Mouse (Mus musculus): ENCODE measurements around the gene Myoc. TPM values are rescaled to one million over a fixed set of nuclear protein-coding genes. Genes with fewer than 3 reads are reported as not detected.
A peak's percentile ranks its signal among the peaks of the same experiment; 100 is the strongest.
"Not testable (repeated sequence)": the region's sequence is repeated elsewhere in the genome, so short reads cannot be mapped to it uniquely, and the experiment has no call there.

The Myoc gene
- total RNA-seq (2015) (not detected in 2 replicates), total RNA-seq (2017) (not detected in 2 replicates)

DNA sequence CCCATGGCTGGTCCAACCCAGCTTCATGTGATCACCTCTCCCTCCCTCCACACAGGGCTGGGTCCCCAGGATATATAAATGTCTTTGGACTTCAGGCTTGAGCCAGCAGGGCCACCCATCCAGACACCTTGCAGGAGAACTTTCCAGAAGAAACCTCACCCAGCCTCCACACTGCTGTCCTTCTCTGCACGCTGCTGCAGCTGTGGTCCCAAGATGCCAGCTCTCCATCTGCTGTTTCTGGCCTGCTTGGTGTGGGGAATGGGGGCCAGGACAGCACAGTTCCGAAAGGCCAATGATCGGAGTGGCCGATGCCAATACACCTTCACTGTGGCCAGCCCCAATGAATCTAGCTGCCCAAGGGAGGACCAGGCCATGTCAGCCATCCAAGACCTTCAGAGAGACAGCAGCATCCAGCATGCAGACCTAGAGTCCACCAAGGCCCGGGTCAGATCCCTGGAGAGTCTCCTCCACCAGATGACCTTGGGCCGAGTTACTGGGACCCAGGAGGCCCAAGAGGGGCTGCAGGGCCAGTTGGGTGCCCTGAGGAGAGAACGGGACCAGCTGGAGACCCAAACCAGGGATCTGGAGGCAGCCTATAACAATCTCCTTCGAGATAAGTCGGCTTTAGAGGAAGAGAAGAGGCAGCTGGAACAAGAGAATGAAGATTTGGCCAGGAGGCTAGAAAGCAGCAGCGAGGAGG lies at the start of gene Myoc:
Gene Myoc (plus strand): TSS at position 105 of the 700 bp plus-strand sequence.
- no peak for ATAC-seq (ENCODE audit: poor library complexity, severe bottlenecking)

DNA sequence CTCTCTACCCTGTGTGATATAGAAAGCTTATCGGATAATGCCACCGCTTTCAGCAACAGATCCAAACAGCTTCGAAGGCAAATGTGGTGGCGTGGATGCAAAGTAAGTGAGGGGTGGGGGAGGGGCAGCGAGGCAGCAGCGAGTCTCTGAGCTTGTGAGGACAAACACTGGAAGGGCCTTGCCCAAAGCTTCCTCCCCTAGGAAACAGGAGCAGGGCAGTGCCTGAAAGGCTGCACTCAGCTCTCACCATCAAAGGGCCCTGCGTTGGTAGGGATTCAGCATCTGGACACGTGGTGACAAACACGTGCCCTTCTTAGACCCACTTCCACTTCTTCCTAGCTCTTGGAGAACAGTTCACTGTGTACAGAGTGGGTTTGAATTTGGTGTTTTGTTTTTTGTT lies 49.5 kb upstream of the Myoc start:
- ATAC-seq (ENCODE audit: poor library complexity, severe bottlenecking): no peak

DNA sequence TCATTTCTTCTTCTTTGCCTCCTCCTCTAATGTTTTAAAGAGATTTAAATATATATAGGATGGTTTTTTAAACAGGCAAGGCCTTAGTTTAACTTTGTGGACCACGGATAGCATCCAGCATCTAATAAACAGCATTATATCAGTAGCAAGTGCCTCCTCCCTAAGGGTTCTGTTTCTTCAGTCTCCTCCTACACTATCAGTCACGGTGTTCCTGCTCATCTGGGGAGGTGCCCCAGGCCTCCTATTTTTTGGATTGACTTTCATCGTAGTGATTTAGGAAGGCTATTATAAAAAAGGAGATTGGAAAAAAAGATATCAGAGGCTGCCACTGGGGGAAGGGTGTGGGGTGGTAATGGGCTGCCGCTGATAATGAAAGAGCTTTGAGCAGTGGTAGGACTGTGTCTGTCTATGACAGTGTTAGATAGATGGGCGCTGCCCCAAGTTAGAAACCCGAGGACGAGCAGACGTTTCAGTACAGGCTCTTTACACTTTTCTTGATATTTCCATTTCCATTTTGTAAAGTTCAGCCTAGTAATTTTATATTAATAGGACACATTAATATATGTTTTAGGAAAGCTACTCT lies 48.4 kb upstream of the Myoc start:
- no peak for ATAC-seq (ENCODE audit: poor library complexity, severe bottlenecking)

DNA sequence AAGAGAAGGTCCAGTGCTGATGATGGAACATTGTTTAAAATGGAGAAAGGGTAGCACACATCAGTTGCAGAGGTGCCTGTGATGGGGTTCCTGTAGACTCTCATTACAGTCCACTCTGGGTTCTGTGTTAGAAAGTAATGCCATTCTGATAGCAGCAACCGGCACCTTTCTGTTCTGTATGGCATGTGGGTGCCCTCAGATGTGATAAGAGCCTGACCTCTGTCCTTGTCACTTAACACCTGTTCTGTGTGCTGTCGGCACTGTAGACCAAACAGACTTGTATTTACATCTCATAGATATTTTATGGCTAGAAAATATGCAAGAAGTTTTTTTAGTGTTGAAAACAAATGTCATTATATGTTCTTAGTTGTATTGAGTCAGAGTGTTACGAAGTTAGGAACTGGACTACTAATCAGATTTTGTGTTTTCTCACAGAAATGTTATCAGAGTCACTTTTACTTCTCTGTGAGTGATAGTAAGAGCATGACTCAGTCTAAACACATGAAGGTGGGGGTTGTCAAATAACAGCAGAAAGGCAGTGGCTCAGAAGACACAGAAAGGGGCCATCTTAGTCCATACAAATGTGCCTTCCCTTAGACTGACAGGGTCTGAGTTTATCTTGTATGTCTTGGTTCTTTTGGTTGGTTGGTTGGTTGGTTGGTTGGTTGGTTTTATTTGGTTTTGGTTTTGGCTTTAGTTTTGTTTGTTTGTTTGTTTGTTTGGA lies 41.4 kb upstream of the Myoc start:
- no peak for ATAC-seq (ENCODE audit: poor library complexity, severe bottlenecking)

DNA sequence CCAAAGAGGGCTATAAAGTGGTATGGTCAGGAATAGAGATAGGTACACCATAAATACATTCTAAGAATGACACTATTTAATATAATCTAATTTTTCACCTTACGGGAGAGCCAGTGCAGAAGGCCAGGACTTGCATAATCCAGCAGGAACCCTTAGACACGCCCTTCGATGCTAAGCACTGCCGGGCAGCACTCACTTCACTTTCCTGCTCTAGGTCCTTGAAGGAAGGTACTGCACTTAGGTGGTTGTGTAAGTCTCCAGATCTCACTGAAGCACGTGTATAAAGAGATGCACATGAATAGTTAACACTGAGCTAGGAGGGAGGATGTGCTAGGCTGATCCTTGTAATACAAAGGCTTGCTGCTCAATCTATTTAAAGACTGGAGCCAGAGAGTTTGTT lies 39.3 kb upstream of the Myoc start:
- no peak for ATAC-seq (ENCODE audit: poor library complexity, severe bottlenecking)

DNA sequence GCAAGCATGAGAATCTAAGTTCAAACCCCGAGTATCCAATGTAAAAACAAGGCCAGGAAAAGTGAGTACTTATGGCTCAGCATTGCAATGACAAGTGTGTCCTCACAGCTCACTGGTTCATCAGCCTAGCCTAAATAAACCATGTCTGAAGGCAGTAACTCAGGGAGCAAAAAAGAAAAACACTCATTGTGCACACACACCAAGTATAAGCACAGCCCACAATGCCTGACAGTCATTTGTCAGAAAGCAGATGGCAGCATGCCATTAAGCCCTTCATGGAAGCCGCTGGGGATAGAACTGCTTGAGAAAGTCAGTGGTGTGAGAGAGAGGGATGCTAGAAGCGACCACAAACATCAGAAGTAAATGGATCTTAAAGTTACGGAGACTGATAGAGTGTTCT lies 37.7 kb upstream of the Myoc start:
- no peak for ATAC-seq (ENCODE audit: poor library complexity, severe bottlenecking)

DNA sequence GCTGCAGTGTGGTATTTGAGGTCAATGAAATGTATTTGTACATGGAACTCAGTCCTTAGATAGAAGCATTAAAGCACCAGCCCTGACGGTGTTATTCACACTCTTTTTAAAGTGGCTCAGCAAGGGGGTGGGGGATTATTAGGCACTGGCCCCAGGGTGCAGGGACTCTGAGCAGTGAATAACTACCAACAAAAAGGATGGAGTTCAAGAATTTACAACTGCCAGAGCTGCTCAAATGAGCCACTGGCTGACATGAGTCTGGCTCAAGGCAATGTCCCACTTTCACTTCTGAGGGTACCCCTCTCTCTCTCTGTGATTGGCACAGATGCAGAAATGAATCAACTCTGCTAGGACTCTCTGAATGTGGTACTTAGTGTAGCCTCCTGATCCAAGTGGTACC lies 30.8 kb upstream of the Myoc start:
- no peak for ATAC-seq (ENCODE audit: poor library complexity, severe bottlenecking)

DNA sequence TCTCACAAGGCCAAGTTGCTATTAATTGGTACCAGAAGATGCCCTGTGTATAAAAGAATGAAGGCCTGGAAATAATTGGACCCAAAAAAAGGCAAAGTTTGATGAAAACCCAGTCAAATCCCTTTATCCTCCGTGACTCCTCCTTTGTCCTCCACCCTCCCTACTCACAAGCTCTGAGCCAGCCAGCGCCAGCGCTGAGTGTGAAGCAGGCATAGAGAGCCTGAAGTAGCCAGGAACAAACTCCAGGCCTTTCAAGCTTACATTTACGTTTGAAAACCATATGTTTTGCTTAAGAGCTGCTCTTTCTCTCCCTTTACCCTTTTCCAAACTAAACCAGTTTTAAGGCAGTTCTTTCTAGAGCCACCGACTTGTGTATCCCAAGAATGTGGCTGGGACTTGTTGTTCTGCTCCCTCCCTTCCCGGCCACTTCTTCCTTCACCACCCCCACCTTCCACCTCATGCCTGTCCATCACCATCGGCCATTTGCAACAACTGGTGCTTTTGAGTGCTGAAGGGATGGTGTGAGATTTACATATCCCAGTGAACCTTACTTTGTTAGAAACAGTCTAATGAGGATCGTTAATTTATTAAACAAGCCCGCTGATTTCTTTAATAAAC lies 29.2 kb upstream of the Myoc start:
- ATAC-seq (ENCODE audit: poor library complexity, severe bottlenecking): no peak

DNA sequence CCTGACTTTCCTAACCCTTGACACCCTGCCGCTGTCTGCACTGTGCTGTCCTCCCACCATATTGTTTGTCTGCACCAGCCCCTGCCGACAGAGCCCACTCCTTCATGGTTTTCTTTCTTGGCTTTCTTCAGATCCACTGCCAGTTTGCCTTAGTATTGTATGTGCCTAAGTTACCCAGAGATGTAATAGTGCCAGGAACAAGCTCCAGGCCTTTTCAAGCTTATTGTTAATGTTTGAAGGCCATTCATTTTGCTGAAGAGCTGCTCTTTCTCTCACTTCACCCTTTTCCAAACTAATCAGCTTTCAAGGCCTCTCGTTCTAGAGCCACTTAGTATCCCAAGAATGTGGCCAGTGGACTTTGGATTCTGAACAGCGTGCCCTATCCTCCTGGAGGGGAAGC lies 27.8 kb upstream of the Myoc start:
- ATAC-seq (ENCODE audit: poor library complexity, severe bottlenecking): no peak

DNA sequence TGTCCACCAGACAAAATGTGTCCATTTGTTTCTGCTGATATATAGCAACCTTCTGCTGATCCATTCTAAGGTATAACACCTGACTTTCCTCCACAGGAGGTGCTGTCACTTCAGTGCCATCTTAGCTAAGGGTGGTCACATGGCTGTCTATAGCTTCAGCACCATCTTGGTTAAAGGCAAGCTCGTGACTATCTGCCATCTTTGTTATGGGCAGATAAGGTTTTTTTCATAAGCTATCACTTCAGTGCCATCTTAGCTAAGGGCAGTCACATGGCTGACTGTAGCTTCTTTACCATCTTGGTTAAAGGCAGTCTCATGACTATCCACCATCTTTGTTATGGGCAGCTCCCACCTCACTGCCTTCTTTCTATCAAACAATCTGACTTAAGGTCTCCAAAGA lies 23.4 kb upstream of the Myoc start:
- peak; percentile 57 for ATAC-seq (ENCODE audit: poor library complexity, severe bottlenecking)

DNA sequence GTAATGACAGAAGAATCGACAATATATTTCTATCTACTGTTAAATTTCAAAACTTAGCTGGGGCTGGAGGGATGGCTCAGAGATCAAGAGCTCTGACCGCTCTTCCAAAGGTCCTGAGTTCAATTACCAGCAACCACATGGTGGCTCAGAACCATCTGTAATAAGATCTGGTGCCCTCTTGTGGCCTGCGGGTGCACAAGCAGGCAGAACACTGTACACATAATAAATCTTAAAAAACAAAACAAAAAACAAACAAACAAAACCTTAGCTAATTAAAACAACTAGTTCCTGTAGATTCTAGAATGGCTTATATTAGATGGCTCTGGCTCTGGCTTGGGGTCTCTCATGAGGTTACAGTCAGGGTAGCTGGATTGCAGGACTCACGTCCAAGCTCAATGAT lies 18.5 kb upstream of the Myoc start:
- 0 out of 2 replicates have a peak, but pooled peaks have one; percentile 28 for ATAC-seq (ENCODE audit: poor library complexity, severe bottlenecking)

DNA sequence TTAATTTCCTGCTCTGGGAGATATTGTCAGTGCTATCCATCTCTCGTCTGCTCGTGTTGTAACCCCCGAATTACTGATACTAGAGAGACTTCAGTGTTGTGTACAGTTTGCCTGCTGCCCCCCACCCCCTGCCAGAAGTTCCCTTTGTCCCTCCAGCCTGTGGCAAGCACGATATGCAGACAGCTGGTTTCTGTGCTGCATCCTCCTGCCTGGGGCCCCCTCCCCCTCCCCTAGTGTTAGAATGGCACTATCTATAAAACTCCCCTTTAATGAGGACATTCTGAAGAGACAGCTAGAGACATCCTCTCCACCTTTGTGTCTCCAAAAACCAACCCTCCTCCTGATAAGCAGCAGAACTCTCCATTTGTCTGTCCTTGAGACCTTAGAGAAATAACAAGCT lies 15.1 kb upstream of the Myoc start:
- no peak for ATAC-seq (ENCODE audit: poor library complexity, severe bottlenecking)

DNA sequence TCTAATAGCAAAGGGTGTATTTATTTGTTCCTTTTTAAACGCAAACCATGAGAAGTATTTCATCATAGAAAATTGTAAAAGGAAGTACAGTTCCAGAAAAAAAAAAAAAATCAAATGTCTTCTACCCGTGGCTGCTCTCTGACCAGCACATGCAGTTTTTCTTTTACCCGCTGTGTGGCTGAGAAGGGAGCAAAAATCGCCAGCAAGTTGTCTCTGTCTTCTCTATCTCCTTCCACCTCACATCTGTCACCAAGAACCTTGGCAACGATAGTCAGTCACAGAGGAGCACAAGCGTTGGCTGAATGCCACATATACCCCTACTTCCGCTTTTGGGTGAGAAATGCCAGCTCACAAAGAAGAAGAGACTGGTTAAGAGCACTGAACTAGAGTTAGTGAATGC lies 13.7 kb upstream of the Myoc start:
- peak; percentile 89 for ATAC-seq (ENCODE audit: poor library complexity, severe bottlenecking)

DNA sequence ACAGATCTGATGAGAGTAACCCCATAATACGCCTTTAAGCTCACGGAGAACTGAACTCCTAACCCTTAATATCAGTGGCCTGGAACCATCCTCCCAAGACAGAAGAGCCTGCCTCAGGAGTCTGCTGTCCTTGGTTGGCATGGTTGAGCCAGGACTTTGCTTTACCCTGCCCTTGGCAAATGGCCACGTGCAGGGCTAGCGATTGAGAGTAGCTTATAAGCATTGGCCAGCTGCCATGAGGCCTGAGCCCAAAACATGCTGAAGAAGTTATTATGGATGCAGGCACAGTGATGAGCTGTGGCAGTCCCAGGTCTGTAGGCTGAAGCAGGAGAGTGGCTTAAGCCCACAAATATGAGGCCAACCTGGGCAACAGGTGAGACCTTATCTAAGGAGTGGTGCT lies 11.1 kb upstream of the Myoc start:
- ATAC-seq (ENCODE audit: poor library complexity, severe bottlenecking): not testable (repeated sequence)

DNA sequence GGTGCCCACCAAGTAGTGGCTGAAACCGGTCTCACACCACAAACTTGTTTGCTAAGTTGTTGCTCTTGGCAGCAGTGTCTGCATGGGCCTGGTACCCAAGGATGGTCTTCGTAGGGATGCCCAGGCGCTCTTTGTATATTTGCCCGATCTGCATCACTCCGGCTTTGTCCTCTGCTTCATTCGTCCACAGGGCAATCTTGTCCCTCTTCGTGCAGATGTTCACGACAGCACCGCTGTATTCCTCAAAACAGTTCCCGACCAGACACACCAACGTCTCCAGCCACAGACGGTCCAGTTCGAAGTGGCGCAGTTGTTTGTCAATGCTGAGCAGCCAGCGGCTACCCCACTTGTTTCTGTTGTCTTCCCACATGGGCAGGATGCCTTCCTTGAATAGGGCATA lies 10.6 kb upstream of the Myoc start:
- not testable (repeated sequence) for ATAC-seq (ENCODE audit: poor library complexity, severe bottlenecking)

DNA sequence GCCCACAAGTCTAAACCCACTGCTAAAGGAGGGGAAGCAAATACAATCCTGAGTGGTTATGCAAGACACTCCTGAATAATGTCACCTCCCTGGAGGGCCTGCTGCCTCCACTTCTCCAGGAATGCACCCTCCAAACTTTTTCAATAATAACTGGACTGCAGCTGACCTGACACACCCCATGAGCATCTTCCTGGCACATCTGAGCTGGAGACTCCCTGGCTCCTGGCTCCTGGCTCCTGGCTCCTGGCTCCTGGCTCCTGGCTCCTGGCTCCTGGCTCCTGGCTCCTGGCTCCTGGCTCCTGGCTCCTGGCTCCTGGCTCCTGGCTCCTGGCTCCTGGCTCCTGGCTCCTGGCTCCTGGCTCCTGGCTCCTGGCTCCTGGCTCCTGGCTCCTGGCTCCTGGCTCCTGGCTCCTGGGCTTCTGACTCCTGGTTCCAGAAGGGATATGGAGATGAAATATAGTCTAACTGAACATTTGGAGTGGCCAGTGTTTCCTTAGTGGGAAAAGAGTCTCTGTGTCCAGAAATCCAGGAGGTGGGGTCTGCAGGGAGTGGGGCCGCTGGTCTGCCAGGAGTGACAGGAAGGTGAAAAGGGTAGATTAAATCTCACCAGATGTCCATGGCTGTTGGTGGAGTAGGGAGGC lies 3.5 kb upstream of the Myoc start:
- not testable (repeated sequence) for ATAC-seq (ENCODE audit: poor library complexity, severe bottlenecking)

DNA sequence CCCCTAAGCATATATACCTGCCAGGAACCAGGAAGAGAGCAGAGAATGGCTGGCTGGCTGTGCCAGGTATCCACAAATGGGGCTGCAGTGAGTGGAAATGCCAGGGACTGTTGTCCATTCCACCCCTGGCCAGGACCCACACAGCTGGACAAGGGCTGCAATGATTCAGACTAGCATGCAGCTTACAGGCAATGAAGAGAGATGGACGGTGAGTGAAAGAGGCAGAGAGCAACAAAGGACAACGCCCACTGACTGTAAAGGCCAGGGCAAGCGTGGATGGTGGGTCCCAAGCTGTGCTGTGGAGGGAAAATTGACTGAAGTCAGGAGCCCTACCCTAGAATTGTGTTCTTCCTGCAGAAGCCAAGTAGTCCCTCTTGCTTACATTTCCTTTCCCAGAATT lies 2.4 kb upstream of the Myoc start:
- no peak for ATAC-seq (ENCODE audit: poor library complexity, severe bottlenecking)

DNA sequence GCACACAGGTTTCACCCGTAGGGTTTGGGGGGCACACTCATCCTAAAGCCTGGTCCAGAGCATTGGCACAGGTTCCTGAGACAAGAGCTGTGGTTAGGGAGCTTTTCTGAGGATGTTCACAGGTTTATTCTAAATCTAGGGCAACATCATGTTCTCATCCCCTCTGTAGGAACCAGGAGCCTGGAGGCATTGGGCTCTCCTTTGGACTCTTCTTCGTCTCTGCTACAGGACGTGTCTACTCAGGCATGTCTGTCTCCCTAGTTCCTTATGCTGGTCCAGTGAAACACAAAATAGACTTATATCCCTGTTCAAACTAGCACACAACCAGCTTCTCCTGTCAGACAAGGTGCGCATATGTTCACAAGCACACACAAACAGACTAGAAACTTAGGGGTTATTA lies 420 bp upstream of the Myoc start:
- ATAC-seq (ENCODE audit: poor library complexity, severe bottlenecking): no peak

DNA sequence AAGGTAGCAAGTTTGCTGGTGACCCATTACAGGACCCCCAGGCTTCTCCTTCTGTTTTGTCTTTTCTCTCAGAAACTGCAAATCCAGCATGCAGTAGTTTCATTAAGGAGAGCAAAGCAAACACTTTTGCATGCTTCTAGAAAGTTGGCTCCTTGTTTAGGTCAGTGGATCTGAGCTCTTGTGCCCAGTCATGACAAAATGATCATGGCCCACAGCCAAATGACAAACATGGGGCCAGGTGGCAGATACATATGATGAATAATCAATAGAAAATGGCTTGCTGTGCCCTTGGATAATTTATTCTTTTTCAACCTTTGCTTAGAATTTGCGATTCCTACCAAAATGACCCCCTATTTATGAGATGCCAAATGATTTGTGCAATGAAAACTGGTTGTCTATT lies 906 bp downstream of the Myoc start:
- ATAC-seq (ENCODE audit: poor library complexity, severe bottlenecking): no peak

DNA sequence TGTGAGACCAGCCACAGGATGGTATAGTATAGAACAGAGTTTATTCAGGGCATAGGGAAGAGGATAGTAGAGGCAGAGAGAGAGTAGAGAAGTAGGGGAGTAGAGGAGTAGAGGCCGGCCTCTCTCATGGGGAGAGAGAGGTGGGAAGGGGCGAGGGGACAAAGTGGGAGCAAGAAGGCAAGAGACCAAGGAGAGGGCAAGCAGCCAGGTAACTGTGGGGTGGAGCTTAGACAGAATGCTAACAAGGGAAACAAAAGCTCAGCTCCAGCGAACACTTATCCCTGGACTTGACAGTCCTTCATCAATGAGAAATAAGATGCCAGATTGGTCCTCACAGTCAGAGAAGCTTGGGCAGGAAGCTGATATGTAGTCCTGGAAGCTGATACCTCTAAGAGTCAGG lies 3.6 kb downstream of the Myoc start:
- ATAC-seq (ENCODE audit: poor library complexity, severe bottlenecking): no peak

DNA sequence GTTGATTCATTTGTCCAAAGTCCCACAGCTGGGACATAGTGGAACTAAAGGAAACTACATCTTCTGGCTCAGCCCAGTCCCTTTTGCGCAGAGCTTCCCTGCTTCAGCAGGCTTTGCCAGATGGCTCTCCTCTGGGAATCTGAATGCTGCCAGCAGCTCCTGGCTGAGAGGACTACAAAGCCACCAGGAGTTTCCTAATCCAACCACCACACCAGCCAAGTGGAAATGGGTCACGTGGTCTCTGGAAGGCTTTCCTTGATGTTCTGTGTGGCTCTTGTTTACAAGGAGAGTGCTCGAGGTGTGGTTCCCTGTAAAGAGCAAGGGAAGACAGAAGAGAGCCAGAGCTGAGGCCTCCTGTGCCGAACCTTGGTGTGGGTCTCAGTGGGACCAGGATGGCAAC lies 4.8 kb downstream of the Myoc start:
- no peak for ATAC-seq (ENCODE audit: poor library complexity, severe bottlenecking)
